Mouse (Mus musculus) megakaryocyte, embryonic 14.5 days (primary cell): ENCODE results near the gene Rnf150.

Experiments used
- FLI1 ChIP-seq: IDR thresholded peaks from 2 replicates; pipeline ENCODE4 v1.6.1; 2012; ENCODE audit warnings: low read length, inconsistent platforms, mixed read lengths
- GATA1 ChIP-seq: IDR thresholded peaks from 3 replicates; pipeline ENCODE4 v1.6.1; 2012; ENCODE audit warnings: mixed read lengths, low read length, inconsistent platforms, borderline replicate concordance

GRCm38 (mm10) chr8:82973331-82973730 is 110.2 kb downstream of the Rnf150 start:
- TF ChIP-seq GATA1 (no peak), FLI1 (no peak)
